Mouse (Mus musculus) frontal cortex, postnatal 10 days (tissue): Measurements from ENCODE around the gene Gpr176.

Source experiments
- DNase-seq, 2 experiments: peaks; one replicate each; pipeline ENCODE4 v3.0.0; 2022; ENCODE audit warnings: low spot score in 2 of 2, mixed read lengths in 1 of 2

Gene Gpr176

GRCm38 (mm10) chr2:118245914-118246313 lies 127.3 kb downstream of the Gpr176 start:
- DNase-seq = peak; percentile 17 to 64

- DNase-seq = no peak
These were observed 137.0 kb downstream of the Gpr176 start for GRCm38 (mm10) chr2:118236196-118236595.

- DNase-seq = no peak
These were observed 137.6 kb downstream of the Gpr176 start for GRCm38 (mm10) chr2:118235614-118236013.

- no peak for DNase-seq
These were observed 142.7 kb downstream of the Gpr176 start for GRCm38 (mm10) chr2:118230544-118230943.

- no peak for DNase-seq
These were observed 144.6 kb downstream of the Gpr176 start for GRCm38 (mm10) chr2:118228486-118229079.
